Mouse (Mus musculus) hindbrain, embryonic 11.5 days (tissue): ENCODE data around the gene Defb36. TPM values are rescaled to one million over a fixed set of nuclear protein-coding genes. Genes with fewer than 3 reads are reported as not detected.

ENCODE experiments used
- polyA plus RNA-seq: library from polyadenylated mRNA; unstranded; fragments of >200 nt; fragmentation: Nextera tagmentation; extraction: Ambion mirVana; gene quantifications from 2 replicates; pipeline ENCODE4 v1.2.1, GENCODE M21; 2014

The Defb36 gene
- polyA plus RNA-seq, 1 experiment from 2014 or later = not detected

Other genes with a start within 250 kb of the Defb36 start
- 8.2 and 8.5 TPM in 2 replicates for gene Nrsn2, start 227.7 kb upstream of the Defb36 start, polyA plus RNA-seq
- gene Sox12, start 206.3 kb upstream of the Defb36 start, polyA plus RNA-seq = 18.6 and 20.7 TPM in 2 replicates
- 42.9 and 45.9 TPM in 2 replicates for gene Zcchc3, start 189.3 kb upstream of the Defb36 start, polyA plus RNA-seq
- gene 6820408C15Rik, start 188.7 kb upstream of the Defb36 start, polyA plus RNA-seq = 2.9 and 3.8 TPM in 2 replicates
- not detected in 2 replicates for gene Defb23, start 139.7 kb upstream of the Defb36 start, polyA plus RNA-seq
- gene Defb20, start 127.3 kb upstream of the Defb36 start, polyA plus RNA-seq = not detected in 2 replicates
- gene Defb22, start 114.2 kb upstream of the Defb36 start, polyA plus RNA-seq = not detected in 2 replicates
- gene Defb26, start 92.6 kb upstream of the Defb36 start, polyA plus RNA-seq = not detected in 2 replicates
- gene Defb28, start 86.1 kb upstream of the Defb36 start, polyA plus RNA-seq = not detected in 2 replicates
- gene Defb29, start 64.2 kb upstream of the Defb36 start, polyA plus RNA-seq = not detected in 2 replicates
- not detected in 2 replicates for gene Gm17416, start 35.0 kb upstream of the Defb36 start, polyA plus RNA-seq
- gene Defb21, start 31.6 kb upstream of the Defb36 start, polyA plus RNA-seq = not detected in 2 replicates
- gene Defb19, start 24.0 kb upstream of the Defb36 start, polyA plus RNA-seq = not detected in 2 replicates
- not detected in 2 replicates for gene Defb45, start 4.9 kb upstream of the Defb36 start, polyA plus RNA-seq
- not detected in 2 replicates for gene Defb25, start 18.7 kb downstream of the Defb36 start, polyA plus RNA-seq
- gene Rem1, start 22.6 kb downstream of the Defb36 start, polyA plus RNA-seq = 0.29 and 0.62 TPM in 2 replicates
- gene H13, start 65.1 kb downstream of the Defb36 start, polyA plus RNA-seq = 124 and 138 TPM in 2 replicates
- 43.9 and 48.5 TPM in 2 replicates for gene Mcts2, start 82.7 kb downstream of the Defb36 start, polyA plus RNA-seq
- 166 and 168 TPM in 2 replicates for gene Id1, start 131.9 kb downstream of the Defb36 start, polyA plus RNA-seq
- gene Cox4i2, start 149.8 kb downstream of the Defb36 start, polyA plus RNA-seq = 4.1 and 4.4 TPM in 2 replicates
- gene Bcl2l1, start 227.4 kb downstream of the Defb36 start, polyA plus RNA-seq = 129 and 134 TPM in 2 replicates
- gene Tpx2, start 243.6 kb downstream of the Defb36 start, polyA plus RNA-seq = 139 and 140 TPM in 2 replicates